Mouse (Mus musculus) lung, embryonic 16.5 days (tissue): Measurements from ENCODE around the gene Ttc3. TPM values are rescaled to one million over a fixed set of nuclear protein-coding genes. Genes with fewer than 3 reads are reported as not detected.
A peak's percentile ranks its signal among the peaks of the same experiment; 100 is the strongest.

Experiments used
- ATAC-seq: fragments of 200-750 bp; cut with Nextera tagmentation; 2 replicates; pipeline ENCODE4 v1.8.0; 2017; ENCODE audit warnings: low read depth, mild to moderate bottlenecking, moderate library complexity
- H3K27ac ChIP-seq: fragments of 300-500 bp; sonication (generic); 2 replicates; pipeline ENCODE4 v1.5.1; 2014; ENCODE audit warnings: mild to moderate bottlenecking, control low read depth, low read length
- H3K27me3 ChIP-seq: fragments of 300-500 bp; sonication (generic); 2 replicates; pipeline ENCODE4 v1.6.1; 2014; ENCODE audit warnings: low read depth, low read length, mixed read lengths; ENCODE audit not compliant: control insufficient read depth, insufficient read depth
- H3K36me3 ChIP-seq: fragments of 300-500 bp; sonication (generic); 2 replicates; pipeline ENCODE4 v1.6.1; 2014; ENCODE audit warnings: low read length; ENCODE audit not compliant: control insufficient read depth, insufficient read depth
- H3K4me1 ChIP-seq: fragments of 300-500 bp; sonication (generic); replicated peaks from 2 replicates; pipeline ENCODE4 v1.6.1; 2014; ENCODE audit warnings: low read length, mixed read lengths; ENCODE audit not compliant: control insufficient read depth, insufficient read depth
- H3K4me2 ChIP-seq: fragments of 300-500 bp; sonication (generic); 2 replicates; pipeline ENCODE4 v1.6.1; 2014; ENCODE audit warnings: low read depth, low read length, control low read depth
- H3K4me3 ChIP-seq: fragments of 300-500 bp; sonication (generic); 2 replicates; pipeline ENCODE4 v1.5.1; 2014; ENCODE audit warnings: mild to moderate bottlenecking, low read length, control low read depth
- H3K9ac ChIP-seq: fragments of 300-500 bp; sonication (generic); 2 replicates; pipeline ENCODE4 v1.6.1; 2014; ENCODE audit warnings: low read length, control low read depth
- H3K9me3 ChIP-seq: fragments of 300-500 bp; sonication (generic); 2 replicates; pipeline ENCODE4 v1.6.1; 2016; ENCODE audit warnings: low read length; ENCODE audit not compliant: control insufficient read depth
- WGBS: fragments of 180-500 bp; shearing (Covaris S2); extraction: QIAGEN DNeasy Blood & Tissue Kit; methylation state at CpG from one replicate; pipeline ENCODE4 v1.1.7; 2014; 5-methylcytosine and 5-hydroxymethylcytosine counted together
- polyA plus RNA-seq: library from polyadenylated mRNA; unstranded; fragments of >200 nt; fragmentation: Nextera tagmentation; extraction: Ambion mirVana; gene quantifications from 2 replicates; pipeline ENCODE4 v1.2.1, GENCODE M21; 2015

The Ttc3 gene
- polyA plus RNA-seq, 1 experiment from 2014 or later, result 153 TPM

- Histone ChIP-seq H3K27ac (peak within 1 kb of the TSS; percentile 99), H3K36me3 (no peaks in the 10 kb centered on the region), H3K9me3 (no peaks in the 10 kb centered on the region), H3K4me2 (peak within 1 kb of the TSS; percentile 82), H3K4me1 (peaks cover 20% of the 10 kb centered on the region), H3K9ac (peak within 1 kb of the TSS; percentile 95), H3K27me3 (no peaks in the 10 kb centered on the region), H3K4me3 (peak within 1 kb of the TSS; percentile 93)
- WGBS, result under 1% methylated on average over 30 of the region's 43 CpGs
- ATAC-seq, result peak; percentile 72
Measured at GRCm38 (mm10) chr16:94371301-94371931, 998 bp downstream of the Ttc3 start, which contains the start of gene Pigp. TSS of gene Pigp (minus strand) at chr16:94371842.

- 66% methylated on average over 1 of the region's 1 CpGs for WGBS
- no peak for ATAC-seq
- peaks cover 5% of the 10 kb centered on the region for H3K4me1 ChIP-seq
Measured at GRCm38 (mm10) chr16:94379386-94379785, 9.0 kb downstream of the Ttc3 start.

GRCm38 (mm10) chr16:94383277-94383676 lies 12.9 kb downstream of the Ttc3 start:
- 89% methylated on average over 3 of the region's 3 CpGs for WGBS
- H3K9me3 ChIP-seq, result no peaks in the 10 kb centered on the region
- H3K4me2 ChIP-seq, result no peak overlapping the region
- 0 out of 2 replicates have a peak, but pooled peaks cover 2% of the 10 kb centered on the region for H3K36me3 ChIP-seq
- no peaks in the 10 kb centered on the region for H3K27me3 ChIP-seq
- H3K4me3 ChIP-seq, result no peak overlapping the region
- no peak overlapping the region for H3K9ac ChIP-seq
- no peak overlapping the region for H3K27ac ChIP-seq
- no peaks in the 10 kb centered on the region for H3K4me1 ChIP-seq
- no peak for ATAC-seq

More at GRCm38 (mm10) chr16:94379386-94379785, 9.0 kb downstream of the Ttc3 start:
- no peak overlapping the region for H3K4me2 ChIP-seq
- H3K9ac ChIP-seq, result no peak overlapping the region
- no peak overlapping the region for H3K4me3 ChIP-seq
- no peaks in the 10 kb centered on the region for H3K36me3 ChIP-seq
- no peaks in the 10 kb centered on the region for H3K9me3 ChIP-seq
- no peaks in the 10 kb centered on the region for H3K27me3 ChIP-seq
- no peak overlapping the region for H3K27ac ChIP-seq

- Histone ChIP-seq H3K36me3 (0 out of 2 replicates have a peak, but pooled peaks cover 2% of the 10 kb centered on the region), H3K27me3 (no peaks in the 10 kb centered on the region), H3K27ac (no peak overlapping the region), H3K4me1 (no peaks in the 10 kb centered on the region), H3K4me2 (no peak overlapping the region), H3K9me3 (no peaks in the 10 kb centered on the region), H3K9ac (no peak overlapping the region), H3K4me3 (no peak overlapping the region)
- no peak for ATAC-seq
- 91% methylated on average over 7 of the region's 7 CpGs for WGBS
Measured at GRCm38 (mm10) chr16:94387690-94388089, 17.3 kb downstream of the Ttc3 start.

- H3K9me3 ChIP-seq, result no peaks in the 10 kb centered on the region
- H3K36me3 ChIP-seq, result peaks cover 6% of the 10 kb centered on the region
- no peak overlapping the region for H3K4me3 ChIP-seq
- no peak overlapping the region for H3K27ac ChIP-seq
- WGBS, result 73% methylated on average over 4 of the region's 4 CpGs
- ATAC-seq, result no peak
- no peaks in the 10 kb centered on the region for H3K4me1 ChIP-seq
- no peaks in the 10 kb centered on the region for H3K27me3 ChIP-seq
- no peak overlapping the region for H3K9ac ChIP-seq
- no peak overlapping the region for H3K4me2 ChIP-seq
Measured at GRCm38 (mm10) chr16:94392299-94392698, 21.9 kb downstream of the Ttc3 start.

- Histone ChIP-seq H3K27ac (no peak overlapping the region), H3K27me3 (no peaks in the 10 kb centered on the region), H3K9me3 (no peaks in the 10 kb centered on the region), H3K36me3 (peaks cover 6% of the 10 kb centered on the region), H3K4me3 (no peak overlapping the region), H3K4me1 (no peaks in the 10 kb centered on the region), H3K9ac (no peak overlapping the region), H3K4me2 (no peak overlapping the region)
- no peak for ATAC-seq
- 70% methylated on average over 3 of the region's 3 CpGs for WGBS
Measured at GRCm38 (mm10) chr16:94395051-94395450, 24.6 kb downstream of the Ttc3 start.

GRCm38 (mm10) chr16:94396641-94397040 lies 26.2 kb downstream of the Ttc3 start:
- Histone ChIP-seq H3K9me3 (no peaks in the 10 kb centered on the region), H3K27me3 (no peaks in the 10 kb centered on the region), H3K4me3 (no peak overlapping the region), H3K4me2 (no peak overlapping the region), H3K4me1 (no peaks in the 10 kb centered on the region), H3K9ac (no peak overlapping the region), H3K36me3 (peaks cover 6% of the 10 kb centered on the region), H3K27ac (no peak overlapping the region)
- WGBS, result 57% methylated on average over 7 of the region's 7 CpGs
- ATAC-seq, result no peak

GRCm38 (mm10) chr16:94399141-94399540 lies 28.7 kb downstream of the Ttc3 start:
- Histone ChIP-seq H3K4me3 (no peak overlapping the region), H3K36me3 (peaks cover 6% of the 10 kb centered on the region), H3K27me3 (no peaks in the 10 kb centered on the region), H3K9ac (no peak overlapping the region), H3K4me1 (no peaks in the 10 kb centered on the region), H3K27ac (no peak overlapping the region), H3K4me2 (no peak overlapping the region), H3K9me3 (no peaks in the 10 kb centered on the region)
- 86% methylated on average over 2 of the region's 2 CpGs for WGBS
- ATAC-seq, result no peak

- H3K9me3 ChIP-seq, result no peaks in the 10 kb centered on the region
- ATAC-seq, result no peak
- H3K27ac ChIP-seq, result no peak overlapping the region
- no peak overlapping the region for H3K4me2 ChIP-seq
- WGBS, result 30% methylated on average over 2 of the region's 2 CpGs
- no peaks in the 10 kb centered on the region for H3K27me3 ChIP-seq
- no peaks in the 10 kb centered on the region for H3K4me1 ChIP-seq
- H3K36me3 ChIP-seq, result no peaks in the 10 kb centered on the region
- no peak overlapping the region for H3K9ac ChIP-seq
- no peak overlapping the region for H3K4me3 ChIP-seq
Measured at GRCm38 (mm10) chr16:94401636-94402035, 31.2 kb downstream of the Ttc3 start.
